Mouse (Mus musculus): Measurements from ENCODE around the gene Arfgef2. TPM values are rescaled to one million over a fixed set of nuclear protein-coding genes. Genes with fewer than 3 reads are reported as not detected.

Arfgef2 gene
- 15.5 and 16.9 TPM in 2 replicates for total RNA-seq (2017)

DNA sequence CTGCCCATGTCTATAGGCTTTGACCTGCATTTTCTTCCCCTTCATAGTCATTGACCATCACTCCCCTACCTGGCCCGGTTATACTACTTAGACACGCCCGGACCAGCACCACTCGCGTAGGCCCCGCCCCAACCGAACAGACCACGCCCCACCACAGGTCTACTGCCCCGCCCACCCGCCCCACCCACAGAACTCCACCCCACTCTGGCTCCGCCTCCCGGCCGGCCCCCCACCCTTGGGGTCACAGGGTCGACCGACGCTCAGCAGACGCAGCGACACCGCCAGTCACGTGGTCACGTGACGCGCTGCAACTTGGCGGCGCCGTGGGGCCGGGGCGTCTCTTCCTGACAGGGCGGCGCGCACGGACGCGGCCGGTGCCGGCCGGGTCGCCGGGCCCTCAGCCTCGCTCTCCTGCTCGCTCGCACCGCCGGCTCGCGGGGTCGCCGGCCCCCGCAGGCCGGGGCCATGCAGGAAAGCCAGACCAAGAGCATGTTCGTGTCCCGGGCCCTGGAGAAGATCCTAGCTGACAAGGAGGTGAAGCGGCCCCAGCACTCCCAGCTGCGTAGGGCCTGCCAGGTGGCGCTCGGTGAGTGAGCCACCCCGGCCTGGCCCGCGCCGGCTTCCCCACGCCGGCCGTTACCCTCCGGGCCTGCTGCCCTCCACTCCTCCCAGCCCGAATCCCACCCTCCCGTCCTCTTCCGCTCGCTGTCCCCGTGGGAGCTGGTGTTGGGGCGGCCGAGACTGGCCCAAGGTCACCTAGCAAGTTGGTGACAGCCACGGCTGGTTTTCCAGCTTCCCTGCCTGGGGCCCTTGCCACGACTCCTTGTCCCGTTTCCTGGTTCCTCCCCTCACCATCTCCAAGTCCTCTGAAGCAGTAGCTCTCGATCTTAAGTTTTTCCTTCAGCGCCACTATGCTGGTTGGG, at the start of gene Arfgef2:
TSS of gene Arfgef2 (plus strand) at position 339 of the 923 bp plus-strand sequence.
- peak; percentile 82 to 88 for ATAC-seq (replicated peaks in 1 of 2; ENCODE audit: insufficient read depth in 1 of 2, low FRiP score in 2 of 2, low TSS enrichment in 1 of 2, low read depth in 1 of 2, poor library complexity in 2 of 2, severe bottlenecking in 2 of 2)

DNA sequence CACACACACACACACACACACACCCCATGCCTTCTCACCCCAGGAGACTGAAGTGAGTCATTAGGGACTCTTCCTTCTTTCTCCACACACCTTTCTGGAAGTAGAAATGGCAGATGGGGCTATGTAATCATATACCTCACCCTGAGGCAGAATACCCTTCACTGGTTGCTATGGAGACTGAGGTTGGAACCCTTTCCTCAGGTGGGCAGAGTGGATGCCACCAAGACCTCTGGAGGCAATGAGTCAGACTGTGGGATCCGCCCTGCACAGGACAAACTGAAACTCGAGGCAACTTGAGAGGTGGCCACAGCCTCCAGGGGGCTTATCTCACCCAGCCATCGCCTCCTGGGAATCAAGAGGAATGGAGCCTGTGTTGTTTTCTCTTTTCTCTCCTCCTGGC, 47.4 kb upstream of the Arfgef2 start:
- ATAC-seq (replicated peaks in 1 of 2; ENCODE audit: insufficient read depth in 1 of 2, low FRiP score in 2 of 2, low TSS enrichment in 1 of 2, low read depth in 1 of 2, poor library complexity in 2 of 2, severe bottlenecking in 2 of 2), result no peak; a peak in 1 of 4 replicates

DNA sequence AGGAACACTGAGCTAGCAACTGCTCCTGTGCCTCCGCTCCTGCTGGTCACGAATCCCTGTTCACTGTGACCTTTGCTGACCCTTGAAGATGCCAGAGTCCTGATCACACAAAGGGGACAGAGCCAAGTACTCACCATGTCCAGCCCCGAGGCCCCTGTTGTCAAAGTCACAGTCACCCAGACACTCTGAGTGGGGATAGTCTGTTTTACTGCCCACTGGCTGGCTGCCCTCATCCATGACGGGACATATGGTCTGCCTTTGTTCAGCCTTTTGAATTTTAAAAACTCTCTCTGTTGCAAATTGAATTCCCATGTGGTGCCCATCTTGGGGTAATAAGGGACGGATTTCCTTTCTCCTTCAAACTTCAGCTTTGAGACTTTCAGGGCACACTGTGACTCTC, 41.3 kb upstream of the Arfgef2 start:
- ATAC-seq (replicated peaks in 1 of 2; ENCODE audit: insufficient read depth in 1 of 2, low FRiP score in 2 of 2, low TSS enrichment in 1 of 2, low read depth in 1 of 2, poor library complexity in 2 of 2, severe bottlenecking in 2 of 2), result no peak

DNA sequence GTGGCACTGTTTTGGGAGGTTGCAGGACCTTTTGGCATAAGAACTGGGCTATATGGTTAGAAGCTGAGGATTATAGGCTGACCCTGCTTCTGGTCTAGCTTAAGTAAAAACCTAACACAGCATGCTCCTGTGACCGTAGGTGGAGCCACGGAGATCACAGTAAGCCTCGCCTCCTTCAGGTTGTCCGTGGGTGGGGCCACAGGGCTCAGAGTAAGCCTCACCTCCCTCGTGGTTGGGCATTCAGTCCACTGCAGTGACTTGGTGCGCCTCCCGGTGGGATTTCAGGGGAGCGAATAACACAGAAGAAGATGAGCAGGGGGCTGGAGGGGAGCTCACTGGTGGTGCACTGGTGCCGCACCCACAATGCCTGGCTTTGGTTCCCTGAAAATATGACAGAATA, 37.8 kb upstream of the Arfgef2 start:
- ATAC-seq (replicated peaks in 1 of 2; ENCODE audit: insufficient read depth in 1 of 2, low FRiP score in 2 of 2, low TSS enrichment in 1 of 2, low read depth in 1 of 2, poor library complexity in 2 of 2, severe bottlenecking in 2 of 2), result no peak

DNA sequence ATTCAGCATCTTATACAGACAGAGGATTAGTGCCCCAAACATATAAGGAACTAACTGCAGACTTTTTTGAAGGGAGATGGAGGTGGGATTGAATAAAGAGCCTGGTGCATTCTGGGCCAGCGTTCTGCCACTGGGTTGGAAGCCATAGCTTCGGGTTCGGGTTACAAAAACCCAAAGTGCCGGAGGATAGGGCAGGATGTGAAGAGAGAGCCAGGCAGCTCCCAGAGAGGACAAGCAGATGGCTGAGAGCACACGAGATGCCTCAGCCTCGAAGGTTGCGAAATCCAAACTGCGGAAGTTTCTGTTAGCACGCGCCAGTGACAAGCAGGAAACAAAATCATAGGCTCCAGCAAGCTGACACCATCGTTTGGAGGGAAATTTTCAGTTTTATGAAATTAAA, 34.0 kb upstream of the Arfgef2 start:
- peak; percentile 47 to 66; a peak in 3 of 4 replicates for ATAC-seq (replicated peaks in 1 of 2; ENCODE audit: insufficient read depth in 1 of 2, low FRiP score in 2 of 2, low TSS enrichment in 1 of 2, low read depth in 1 of 2, poor library complexity in 2 of 2, severe bottlenecking in 2 of 2)

DNA sequence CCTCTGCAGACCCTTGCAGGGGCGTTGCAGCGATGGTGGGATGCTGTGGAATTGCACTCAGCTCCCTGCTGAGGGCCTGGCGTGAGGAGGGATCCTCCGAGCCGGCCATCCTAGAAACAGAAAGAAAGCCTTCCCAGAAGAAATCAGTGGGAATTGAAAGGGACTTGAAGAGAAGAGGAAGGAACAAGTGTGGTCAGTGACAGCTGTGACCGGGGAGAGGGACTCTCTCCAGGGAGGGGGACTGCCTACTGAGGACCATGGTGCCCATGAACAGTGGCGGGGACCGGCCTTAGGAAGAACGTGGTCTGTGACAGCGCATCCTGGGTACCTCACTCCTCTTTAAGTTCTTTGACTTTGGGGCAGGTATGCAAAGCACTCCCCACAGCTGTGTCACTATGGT, 31.8 kb upstream of the Arfgef2 start:
- no peak for ATAC-seq (replicated peaks in 1 of 2; ENCODE audit: insufficient read depth in 1 of 2, low FRiP score in 2 of 2, low TSS enrichment in 1 of 2, low read depth in 1 of 2, poor library complexity in 2 of 2, severe bottlenecking in 2 of 2)

DNA sequence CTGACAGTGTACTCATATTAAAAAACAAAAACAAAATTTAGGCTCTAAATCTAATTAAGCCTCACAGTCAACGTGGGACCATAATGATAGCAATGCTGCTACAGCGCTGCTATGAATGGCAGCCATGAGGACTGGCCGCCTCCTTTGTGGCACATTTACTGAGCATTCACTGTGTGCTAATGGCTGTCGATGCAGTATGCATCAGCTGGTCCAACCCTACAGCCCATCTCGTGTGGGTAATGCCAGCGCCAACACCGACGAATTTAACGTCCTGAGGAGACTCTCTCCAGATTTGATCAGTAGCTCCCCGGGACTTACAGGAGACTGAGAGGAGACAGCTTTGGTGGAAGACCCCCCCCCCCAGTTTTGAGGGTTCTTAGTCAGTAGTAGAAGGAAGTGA, 31.1 kb upstream of the Arfgef2 start:
- ATAC-seq (replicated peaks in 1 of 2; ENCODE audit: insufficient read depth in 1 of 2, low FRiP score in 2 of 2, low TSS enrichment in 1 of 2, low read depth in 1 of 2, poor library complexity in 2 of 2, severe bottlenecking in 2 of 2), result no peak

DNA sequence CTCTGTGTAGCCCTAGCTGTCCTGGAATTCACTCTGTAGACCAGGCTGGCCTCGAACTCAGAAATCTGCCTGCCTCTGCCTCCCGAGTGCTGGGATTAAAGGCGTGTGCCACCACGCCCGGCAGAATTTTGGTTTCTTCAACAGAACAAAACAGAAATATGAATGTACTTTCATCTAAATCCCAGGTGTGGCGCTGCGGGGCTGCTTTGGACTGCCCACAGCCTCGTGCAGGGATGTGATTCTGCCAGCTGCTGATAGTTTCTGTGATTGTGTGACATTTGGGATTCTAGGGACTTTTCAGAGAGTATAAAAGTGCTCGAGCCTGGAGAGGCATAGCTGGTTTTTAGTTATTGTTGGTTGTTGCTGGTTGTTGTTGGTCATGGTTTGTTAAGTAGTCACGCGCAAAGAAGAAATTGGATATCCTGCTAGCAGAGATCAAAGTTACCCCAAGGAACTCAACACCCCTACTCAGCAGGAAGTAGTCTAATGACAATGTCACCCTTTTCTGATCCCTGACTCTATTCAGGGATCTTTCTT, 30.0 kb upstream of the Arfgef2 start:
- ATAC-seq (replicated peaks in 1 of 2; ENCODE audit: insufficient read depth in 1 of 2, low FRiP score in 2 of 2, low TSS enrichment in 1 of 2, low read depth in 1 of 2, poor library complexity in 2 of 2, severe bottlenecking in 2 of 2), result no peak

DNA sequence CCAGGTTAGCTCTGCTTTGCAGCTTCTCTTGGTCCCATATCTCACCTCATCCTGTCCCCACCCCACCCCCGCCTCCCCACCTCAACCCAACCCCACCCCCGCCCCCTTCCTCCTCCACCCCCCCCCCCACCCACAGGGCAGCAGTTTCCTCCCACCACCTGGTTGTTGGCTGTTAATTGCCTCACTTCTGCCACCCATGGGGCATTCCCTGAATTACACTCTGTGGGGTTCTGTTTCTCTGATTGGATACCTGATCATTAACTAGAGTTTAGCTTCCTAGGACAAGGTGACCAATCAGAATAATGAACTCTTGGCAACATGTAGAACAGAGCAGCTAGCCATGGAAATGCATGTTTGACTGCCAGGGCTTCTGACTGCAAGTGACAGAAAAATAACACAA, 29.1 kb upstream of the Arfgef2 start:
- ATAC-seq (replicated peaks in 1 of 2; ENCODE audit: insufficient read depth in 1 of 2, low FRiP score in 2 of 2, low TSS enrichment in 1 of 2, low read depth in 1 of 2, poor library complexity in 2 of 2, severe bottlenecking in 2 of 2), result no peak; a peak in 1 of 4 replicates

DNA sequence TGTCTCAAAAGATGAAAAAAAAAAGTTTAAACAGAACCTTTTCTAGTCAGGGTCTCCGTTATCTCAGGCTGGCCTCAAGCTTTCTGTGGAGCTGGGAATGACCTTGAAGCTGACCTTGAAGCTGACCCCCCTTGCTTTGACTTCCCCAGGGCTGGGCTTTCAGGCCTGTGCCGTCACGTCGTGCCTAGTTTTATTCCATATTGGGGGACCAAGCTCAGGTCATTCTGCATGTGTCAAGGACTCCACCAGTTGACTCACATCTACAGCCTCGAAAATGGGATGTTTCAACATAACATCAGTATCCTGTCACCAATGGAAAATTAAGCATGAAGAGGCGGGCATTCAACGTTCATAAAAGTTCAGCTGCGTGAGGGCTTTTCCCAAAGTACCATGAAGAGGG, 25.4 kb upstream of the Arfgef2 start:
- no peak for ATAC-seq (replicated peaks in 1 of 2; ENCODE audit: insufficient read depth in 1 of 2, low FRiP score in 2 of 2, low TSS enrichment in 1 of 2, low read depth in 1 of 2, poor library complexity in 2 of 2, severe bottlenecking in 2 of 2)

DNA sequence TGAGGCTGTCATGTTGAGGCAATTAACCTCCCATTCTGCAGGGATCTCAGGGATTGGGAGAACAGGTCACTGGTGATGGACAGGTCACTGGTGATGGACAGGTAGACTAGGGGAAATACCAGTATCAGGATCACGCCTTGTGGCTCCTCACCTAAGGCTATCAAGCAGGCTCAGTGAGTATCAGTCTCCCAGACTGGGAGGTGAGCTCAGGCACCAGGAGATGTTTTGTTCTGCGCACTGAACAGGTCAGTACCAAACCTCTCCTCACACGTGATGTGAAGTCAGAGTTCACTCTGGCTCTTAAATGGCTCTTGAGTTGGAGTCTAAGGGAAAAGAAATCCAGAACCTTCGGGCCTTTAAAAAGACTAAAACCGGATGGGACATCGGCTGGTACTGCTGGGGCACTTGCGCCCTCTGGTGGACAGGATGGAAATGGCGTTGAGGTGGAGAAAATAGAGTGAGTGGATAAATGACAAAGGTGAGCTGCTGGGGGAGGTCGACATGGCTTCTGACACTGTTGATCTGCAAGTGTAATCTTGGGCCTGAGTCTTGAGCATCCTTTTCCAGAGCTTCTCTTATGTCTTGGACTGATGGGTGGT, 24.3 kb upstream of the Arfgef2 start:
- peak; percentile 77 to 80 for ATAC-seq (replicated peaks in 1 of 2; ENCODE audit: insufficient read depth in 1 of 2, low FRiP score in 2 of 2, low TSS enrichment in 1 of 2, low read depth in 1 of 2, poor library complexity in 2 of 2, severe bottlenecking in 2 of 2)

DNA sequence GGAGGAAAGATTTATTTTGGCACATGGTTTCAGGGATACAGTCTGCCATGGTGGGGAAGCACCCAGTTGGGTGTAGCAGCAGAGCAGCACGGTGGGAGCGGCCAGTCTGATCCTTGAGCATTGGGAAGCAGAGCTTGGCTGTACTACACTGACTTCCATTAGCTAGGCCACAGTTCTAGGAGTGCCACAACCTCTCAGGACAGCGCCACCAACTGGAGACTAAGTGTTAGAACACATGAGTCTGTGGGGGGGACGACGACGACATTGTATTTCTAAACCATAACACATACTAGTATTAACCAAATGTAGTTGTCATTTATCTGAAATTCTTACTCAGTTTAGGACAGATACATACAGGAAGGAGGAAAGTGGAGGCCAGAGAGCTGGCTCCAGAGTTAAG, 21.0 kb upstream of the Arfgef2 start:
- no peak for ATAC-seq (replicated peaks in 1 of 2; ENCODE audit: insufficient read depth in 1 of 2, low FRiP score in 2 of 2, low TSS enrichment in 1 of 2, low read depth in 1 of 2, poor library complexity in 2 of 2, severe bottlenecking in 2 of 2)

DNA sequence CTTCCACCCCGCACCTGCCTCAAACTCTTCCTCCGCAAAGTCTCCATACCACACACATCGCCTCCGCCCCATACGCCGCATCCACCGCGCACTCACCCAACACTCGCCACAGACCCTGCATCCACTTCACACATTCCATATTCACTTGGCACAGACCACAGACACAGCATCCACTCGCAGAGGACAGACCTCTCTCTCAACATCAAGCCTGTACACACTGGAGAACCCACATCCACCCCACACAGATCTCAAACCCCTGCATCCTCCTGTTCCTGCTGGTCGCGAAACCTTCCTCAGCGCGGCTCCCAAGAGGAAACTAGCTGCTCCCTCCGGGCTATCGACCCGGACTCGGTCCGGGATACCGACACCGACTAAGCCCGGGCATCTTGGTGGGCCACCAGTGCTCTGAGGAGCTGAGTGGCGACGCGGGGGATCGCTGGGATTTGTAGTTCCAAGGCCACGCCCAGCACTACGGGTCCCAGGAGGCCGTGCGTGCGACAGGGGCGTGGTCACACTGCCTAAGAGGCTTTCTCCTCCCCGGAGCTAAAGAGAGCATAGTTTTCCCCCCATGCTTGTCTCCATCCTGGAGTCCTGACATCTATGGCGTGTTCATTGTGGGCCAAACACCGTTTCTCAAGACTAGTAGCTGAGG, 18.9 kb upstream of the Arfgef2 start:
- ATAC-seq (replicated peaks in 1 of 2; ENCODE audit: insufficient read depth in 1 of 2, low FRiP score in 2 of 2, low TSS enrichment in 1 of 2, low read depth in 1 of 2, poor library complexity in 2 of 2, severe bottlenecking in 2 of 2), result peak; percentile 99

DNA sequence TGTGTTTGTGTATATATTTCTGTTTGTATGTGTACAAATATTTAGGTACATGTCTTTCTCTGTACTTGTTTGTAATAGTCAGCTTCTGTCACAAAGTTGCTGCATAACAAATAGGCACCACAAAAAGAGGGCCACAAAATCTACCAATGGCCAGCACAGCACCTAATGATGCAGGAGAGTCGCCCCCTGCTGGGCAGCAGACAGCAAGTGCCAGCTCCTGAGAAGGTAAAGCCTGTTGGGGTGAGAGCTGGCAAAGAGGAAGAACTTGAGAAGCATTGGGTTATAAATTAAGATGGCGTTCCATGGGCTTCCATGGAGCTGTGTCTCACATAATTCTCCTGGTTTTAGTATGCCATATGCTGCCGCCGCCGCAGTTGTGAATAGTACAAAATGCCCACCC, 13.7 kb upstream of the Arfgef2 start:
- no peak for ATAC-seq (replicated peaks in 1 of 2; ENCODE audit: insufficient read depth in 1 of 2, low FRiP score in 2 of 2, low TSS enrichment in 1 of 2, low read depth in 1 of 2, poor library complexity in 2 of 2, severe bottlenecking in 2 of 2)

DNA sequence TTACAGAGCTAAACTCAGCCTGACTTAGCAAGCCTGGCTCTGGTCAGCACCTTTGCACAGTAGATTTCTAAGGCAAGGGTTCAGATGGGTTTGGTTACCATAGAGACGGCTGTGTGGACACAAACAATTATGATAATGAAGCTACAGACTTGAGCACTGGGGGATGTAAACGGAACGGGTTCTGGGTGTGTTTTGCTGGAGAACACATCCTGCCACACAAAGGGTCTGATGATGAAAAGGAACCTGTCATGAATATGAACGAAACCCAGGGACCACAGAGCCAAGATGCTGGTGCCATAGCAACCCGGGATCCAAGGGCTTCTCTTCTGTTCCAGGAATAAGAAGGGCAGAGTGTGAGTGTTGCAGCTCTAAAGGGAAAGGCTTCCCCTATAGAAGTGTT, 13.0 kb upstream of the Arfgef2 start, which contains the start of gene Trp53rkb:
TSS of gene Trp53rkb (plus strand) at position 177 of the 400 bp plus-strand sequence.
- no peak for ATAC-seq (replicated peaks in 1 of 2; ENCODE audit: insufficient read depth in 1 of 2, low FRiP score in 2 of 2, low TSS enrichment in 1 of 2, low read depth in 1 of 2, poor library complexity in 2 of 2, severe bottlenecking in 2 of 2)

DNA sequence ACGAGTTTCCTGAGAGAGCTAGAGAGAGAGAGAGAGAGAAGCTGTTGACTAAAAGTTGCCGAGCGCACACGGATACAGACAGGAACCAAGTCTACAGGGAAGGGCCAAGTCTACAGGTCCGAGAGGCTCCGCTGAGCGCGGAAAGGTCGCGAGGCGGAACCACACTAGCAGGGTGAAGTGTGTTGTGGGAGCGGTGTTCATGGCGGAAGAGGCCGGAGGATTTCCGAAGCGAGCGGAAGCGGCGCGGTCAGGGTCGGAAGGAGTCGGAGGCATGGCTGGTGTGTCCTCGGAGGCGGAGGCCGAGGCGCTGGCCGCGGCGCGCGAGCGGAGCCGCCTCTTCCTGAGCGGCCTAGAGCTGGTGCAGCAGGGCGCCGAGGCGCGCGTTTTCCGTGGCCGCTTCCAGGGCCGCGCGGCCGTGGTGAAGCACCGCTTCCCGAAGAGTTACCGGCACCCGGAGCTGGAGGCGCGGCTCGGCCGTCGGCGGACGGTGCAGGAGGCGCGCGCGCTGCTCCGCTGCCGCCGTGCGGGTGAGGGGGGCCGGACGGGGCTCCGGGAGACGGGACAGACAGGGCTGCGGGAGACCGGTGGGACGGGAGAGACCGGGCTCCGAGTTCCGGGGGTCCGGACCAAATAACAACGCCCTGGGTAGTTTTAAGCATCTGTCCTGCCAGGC, 11.7 kb upstream of the Arfgef2 start:
- peak; percentile 90 to 98 for ATAC-seq (replicated peaks in 1 of 2; ENCODE audit: insufficient read depth in 1 of 2, low FRiP score in 2 of 2, low TSS enrichment in 1 of 2, low read depth in 1 of 2, poor library complexity in 2 of 2, severe bottlenecking in 2 of 2)

DNA sequence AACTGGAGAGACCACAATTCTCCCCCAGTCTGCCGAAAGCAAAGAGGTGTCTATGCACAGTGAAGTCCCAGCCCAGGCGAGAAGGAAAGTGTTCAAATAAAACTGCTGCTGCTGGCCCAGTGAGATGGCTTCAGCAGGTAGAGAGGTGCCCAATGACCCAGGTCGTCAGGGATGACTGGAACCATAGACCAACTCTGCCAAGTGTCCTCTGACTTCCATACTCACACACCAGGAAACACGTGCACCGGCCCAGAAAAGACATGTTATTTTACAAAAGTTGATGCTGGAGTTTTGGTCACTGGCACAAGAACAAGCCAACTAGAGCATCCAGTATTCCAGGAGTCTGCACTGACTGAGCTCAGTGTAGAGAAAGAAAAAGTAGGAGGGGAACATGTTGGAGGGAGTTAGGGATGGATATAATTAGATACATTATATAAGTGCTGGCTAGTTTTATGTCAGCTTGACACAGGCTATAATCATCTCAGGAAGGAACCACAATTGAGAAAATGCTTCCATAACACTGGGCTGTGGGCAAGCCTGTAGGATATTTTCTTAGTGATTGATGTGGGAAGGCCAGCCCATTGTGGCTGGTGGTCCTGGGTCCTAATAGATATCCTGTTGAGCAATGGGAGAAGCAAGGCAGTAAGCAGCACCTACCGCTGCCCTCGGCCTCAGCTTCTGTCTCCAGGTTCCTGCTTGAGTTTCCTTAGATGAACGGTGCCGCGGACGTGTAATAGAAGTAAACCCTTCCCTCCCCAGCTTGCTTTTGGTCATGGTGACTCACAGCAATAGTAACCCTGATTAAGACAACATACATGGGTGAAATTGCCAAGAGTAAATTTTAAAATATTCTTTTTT, 5.5 kb upstream of the Arfgef2 start:
- no peak for ATAC-seq (replicated peaks in 1 of 2; ENCODE audit: insufficient read depth in 1 of 2, low FRiP score in 2 of 2, low TSS enrichment in 1 of 2, low read depth in 1 of 2, poor library complexity in 2 of 2, severe bottlenecking in 2 of 2)

Measured in hematopoietic stem cell, adult 5-6 weeks (primary cell).